Mouse (Mus musculus) intestine, embryonic 15.5 days (tissue): ENCODE results near the gene Usp35. TPM values are rescaled to one million over a fixed set of nuclear protein-coding genes. Genes with fewer than 3 reads are reported as not detected.

Experiments
- ATAC-seq: fragments of 200-750 bp; cut with Nextera tagmentation; 2 replicates; pipeline ENCODE4 v1.8.0; 2017; ENCODE audit warnings: moderate TSS enrichment, moderate library complexity
- H3K27ac ChIP-seq: fragments of 300-500 bp; sonication (generic); 2 replicates; pipeline ENCODE4 v1.5.1; 2015; ENCODE audit warnings: mild to moderate bottlenecking, inconsistent platforms
- H3K27me3 ChIP-seq: fragments of 300-500 bp; sonication (generic); replicated peaks from 2 replicates; pipeline ENCODE4 v1.6.1; 2015; ENCODE audit warnings: inconsistent platforms
- H3K36me3 ChIP-seq: fragments of 300-500 bp; sonication (generic); 2 replicates; pipeline ENCODE4 v1.6.1; 2015; ENCODE audit warnings: inconsistent platforms
- H3K4me1 ChIP-seq: fragments of 300-500 bp; sonication (generic); replicated peaks from 2 replicates; pipeline ENCODE4 v1.6.1; 2015; ENCODE audit warnings: inconsistent platforms
- H3K4me2 ChIP-seq: fragments of 300-500 bp; sonication (generic); replicated peaks from 2 replicates; pipeline ENCODE4 v1.6.1; 2015; ENCODE audit warnings: mild to moderate bottlenecking, inconsistent platforms
- H3K4me3 ChIP-seq: fragments of 300-500 bp; sonication (generic); replicated peaks from 2 replicates; pipeline ENCODE4 v1.5.1; 2015; ENCODE audit warnings: inconsistent platforms
- H3K9ac ChIP-seq: fragments of 300-500 bp; sonication (generic); 2 replicates; pipeline ENCODE4 v1.6.1; 2015; ENCODE audit warnings: inconsistent platforms
- H3K9me3 ChIP-seq: fragments of 300-500 bp; sonication (generic); 2 replicates; pipeline ENCODE4 v1.6.1; 2016; ENCODE audit warnings: inconsistent platforms
- WGBS: fragments of 180-500 bp; shearing (Covaris S2); methylation state at CpG from one replicate; pipeline ENCODE4 v1.1.7; 2015; 5-methylcytosine and 5-hydroxymethylcytosine counted together
- polyA plus RNA-seq: library from polyadenylated mRNA; unstranded; fragments of >200 nt; fragmentation: Nextera tagmentation; extraction: Ambion mirVana; gene quantifications from 2 replicates; pipeline ENCODE4 v1.2.1, GENCODE M21; 2015

The Usp35 gene
- polyA plus RNA-seq, 1 experiment from 2014 or later = 1.2 TPM

- WGBS = 79% methylated on average over 2 of the region's 2 CpGs
- Histone ChIP-seq H3K9me3 (no peaks in the 10 kb centered on the region), H3K4me3 (no peak overlapping the region), H3K27me3 (no peaks in the 10 kb centered on the region), H3K9ac (no peak overlapping the region), H3K4me1 (peaks cover 19% of the 10 kb centered on the region), H3K36me3 (no peaks in the 10 kb centered on the region), H3K4me2 (no peak overlapping the region), H3K27ac (no peak overlapping the region)
- no peak for ATAC-seq
These were observed 12.8 kb upstream of the Usp35 start for GRCm38 (mm10) chr7:97344655-97345054.

DNA sequence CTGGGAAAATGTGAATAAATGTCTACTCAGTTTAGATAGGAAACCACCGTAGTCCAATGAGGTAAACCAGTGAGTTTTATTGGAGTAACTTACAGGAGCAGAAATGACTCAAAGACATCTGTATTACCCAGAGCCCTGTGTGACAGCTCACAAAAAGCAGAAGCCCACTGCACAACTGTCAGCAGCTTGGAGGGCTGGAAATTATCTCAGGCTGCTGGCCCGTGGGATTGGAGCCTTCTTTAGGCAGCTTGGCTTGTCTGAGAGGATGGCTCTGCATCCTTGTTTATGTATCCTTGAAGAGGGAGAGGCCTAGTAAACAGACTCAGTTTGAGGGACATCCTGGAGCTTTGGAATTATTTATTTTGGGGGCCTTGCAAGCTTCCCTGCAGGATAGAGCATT lies 11.1 kb upstream of the Usp35 start:
- peak overlapping the region; percentile 4; the same call in 1 of the 2 replicates for H3K9ac ChIP-seq
- no peak overlapping the region for H3K4me2 ChIP-seq
- WGBS = 30% methylated on average over 2 of the region's 2 CpGs
- peaks cover 19% of the 10 kb centered on the region for H3K4me1 ChIP-seq
- H3K27ac ChIP-seq = peak overlapping the region; percentile 54
- ATAC-seq = 0 out of 2 replicates have a peak, but pooled peaks have one; percentile 9
- H3K4me3 ChIP-seq = no peak overlapping the region
- H3K9me3 ChIP-seq = no peaks in the 10 kb centered on the region
- H3K27me3 ChIP-seq = no peaks in the 10 kb centered on the region
- H3K36me3 ChIP-seq = no peaks in the 10 kb centered on the region

DNA sequence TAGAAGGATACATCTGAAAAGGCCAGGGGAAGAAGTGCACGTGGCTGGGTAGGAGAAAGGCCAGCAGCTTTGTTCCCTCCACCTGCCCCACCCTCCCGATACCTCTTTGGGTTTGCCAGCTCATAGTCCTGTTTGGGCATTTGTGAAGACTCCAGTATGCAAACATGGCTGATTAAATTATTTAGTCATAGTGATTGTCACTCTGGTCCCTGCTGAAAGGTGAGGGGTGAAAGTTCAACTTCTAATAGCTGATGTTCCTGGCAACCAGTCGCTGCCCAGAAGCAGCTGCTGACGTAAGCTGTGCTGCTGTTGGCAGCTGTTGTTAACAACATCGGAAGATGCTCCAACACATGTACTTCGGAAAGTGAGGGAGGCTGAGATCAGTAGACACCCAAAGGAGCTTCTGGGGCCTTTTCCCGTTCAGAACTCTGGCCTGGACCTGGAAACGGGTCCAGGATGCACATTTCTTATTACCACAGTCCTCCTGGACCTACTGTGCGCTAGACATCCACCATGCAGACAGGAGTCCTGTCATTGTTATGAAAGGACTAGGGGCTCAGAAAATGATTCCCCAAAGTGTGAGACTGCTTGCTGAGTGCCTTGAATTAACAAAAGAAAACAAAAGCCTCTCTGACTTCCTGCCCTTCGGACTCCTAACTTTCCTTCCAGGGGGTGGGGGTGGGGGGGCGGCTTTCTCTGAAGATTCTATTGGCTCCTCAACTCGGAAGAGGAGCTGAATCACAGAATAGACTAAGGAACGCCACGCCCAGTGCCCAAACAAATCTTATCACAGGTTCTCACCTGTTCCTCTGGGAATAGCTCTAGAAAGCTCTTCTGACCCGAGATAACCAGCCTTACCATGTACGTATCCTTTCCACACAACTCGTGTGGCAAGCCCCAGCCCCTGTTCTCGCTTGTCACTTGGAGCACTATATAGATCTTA lies 9.4 kb upstream of the Usp35 start:
- Histone ChIP-seq H3K27ac (no peak overlapping the region; the same call in 1 of the 2 replicates), H3K9ac (no peak overlapping the region), H3K4me1 (peaks cover 19% of the 10 kb centered on the region), H3K4me3 (no peak overlapping the region), H3K27me3 (no peaks in the 10 kb centered on the region), H3K36me3 (no peaks in the 10 kb centered on the region), H3K4me2 (peak overlapping the region; percentile 3; the same call in 1 of the 2 replicates), H3K9me3 (no peaks in the 10 kb centered on the region)
- ATAC-seq = peak; percentile 72
- WGBS = 58% methylated on average over 18 of the region's 18 CpGs

GRCm38 (mm10) chr7:97339623-97340022 lies 7.8 kb upstream of the Usp35 start:
- Histone ChIP-seq H3K4me2 (no peak overlapping the region), H3K9me3 (no peaks in the 10 kb centered on the region), H3K4me3 (no peak overlapping the region), H3K36me3 (no peaks in the 10 kb centered on the region), H3K27ac (no peak overlapping the region), H3K9ac (no peak overlapping the region), H3K4me1 (peaks cover 8% of the 10 kb centered on the region; the same call in 1 of the 2 replicates), H3K27me3 (no peaks in the 10 kb centered on the region)
- ATAC-seq = no peak
- 85% methylated on average over 7 of the region's 7 CpGs for WGBS

DNA sequence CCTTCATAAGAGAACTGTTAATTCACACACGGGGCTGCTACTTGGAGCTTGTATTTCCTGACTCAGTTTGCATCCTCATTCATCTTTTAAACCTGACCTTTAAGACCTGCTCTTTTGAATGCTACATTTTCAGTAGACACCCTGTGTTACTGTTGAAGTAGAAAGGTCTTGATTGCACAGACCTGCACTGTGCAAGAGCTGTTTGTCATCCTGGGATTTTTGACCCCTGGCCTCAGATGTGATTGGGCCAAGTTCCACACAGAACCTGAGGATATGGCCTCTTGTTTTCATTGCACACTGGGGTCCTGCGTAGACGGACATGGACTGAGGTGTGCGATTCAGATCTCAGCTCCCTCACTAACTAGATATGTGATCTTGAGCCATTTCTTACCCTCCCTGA lies 6.8 kb upstream of the Usp35 start:
- Histone ChIP-seq H3K36me3 (no peaks in the 10 kb centered on the region), H3K4me2 (no peak overlapping the region), H3K9me3 (no peaks in the 10 kb centered on the region), H3K4me3 (no peak overlapping the region), H3K4me1 (peaks cover 7% of the 10 kb centered on the region; the same call in 1 of the 2 replicates), H3K9ac (no peak overlapping the region), H3K27ac (no peak overlapping the region), H3K27me3 (no peaks in the 10 kb centered on the region)
- no peak for ATAC-seq
- WGBS = 63% methylated on average over 4 of the region's 4 CpGs

GRCm38 (mm10) chr7:97336678-97337077 lies 4.9 kb upstream of the Usp35 start:
- no peaks in the 10 kb centered on the region for H3K36me3 ChIP-seq
- no peak overlapping the region for H3K4me3 ChIP-seq
- peaks cover 11% of the 10 kb centered on the region for H3K4me1 ChIP-seq
- no peak overlapping the region for H3K27ac ChIP-seq
- ATAC-seq = no peak
- WGBS = 87% methylated on average over 1 of the region's 1 CpGs
- H3K4me2 ChIP-seq = no peak overlapping the region
- H3K9me3 ChIP-seq = no peaks in the 10 kb centered on the region
- H3K27me3 ChIP-seq = no peaks in the 10 kb centered on the region
- H3K9ac ChIP-seq = no peak overlapping the region

- Histone ChIP-seq H3K36me3 (no peaks in the 10 kb centered on the region), H3K27ac (no peak overlapping the region), H3K4me1 (peaks cover 18% of the 10 kb centered on the region), H3K4me3 (no peak overlapping the region), H3K4me2 (no peak overlapping the region), H3K9ac (no peak overlapping the region), H3K27me3 (no peaks in the 10 kb centered on the region), H3K9me3 (no peaks in the 10 kb centered on the region)
- WGBS = 88% methylated on average over 2 of the region's 2 CpGs
- ATAC-seq = no peak
These were observed 2.6 kb upstream of the Usp35 start for GRCm38 (mm10) chr7:97334406-97334805.

- H3K9me3 ChIP-seq = no peaks in the 10 kb centered on the region
- H3K27ac ChIP-seq = no peak overlapping the region
- peaks cover 20% of the 10 kb centered on the region for H3K4me1 ChIP-seq
- WGBS = 78% methylated on average over 6 of the region's 6 CpGs
- no peaks in the 10 kb centered on the region for H3K27me3 ChIP-seq
- H3K36me3 ChIP-seq = no peaks in the 10 kb centered on the region
- peak overlapping the region; percentile 68 for H3K4me2 ChIP-seq
- H3K4me3 ChIP-seq = peak overlapping the region; percentile 88; the same call in 1 of the 2 replicates
- no peak for ATAC-seq
- no peak overlapping the region for H3K9ac ChIP-seq
These were observed 1.5 kb upstream of the Usp35 start for GRCm38 (mm10) chr7:97333113-97333898.

- ATAC-seq = no peak
- Histone ChIP-seq H3K4me3 (peak overlapping the region; percentile 88), H3K4me2 (peak overlapping the region; percentile 68), H3K36me3 (no peaks in the 10 kb centered on the region), H3K9ac (peak overlapping the region; percentile 69), H3K9me3 (no peaks in the 10 kb centered on the region), H3K4me1 (peaks cover 20% of the 10 kb centered on the region), H3K27ac (no peak overlapping the region), H3K27me3 (no peaks in the 10 kb centered on the region)
- WGBS = under 1% methylated on average over 9 of the region's 9 CpGs
These were observed 834 bp upstream of the Usp35 start for GRCm38 (mm10) chr7:97332667-97333041.

DNA sequence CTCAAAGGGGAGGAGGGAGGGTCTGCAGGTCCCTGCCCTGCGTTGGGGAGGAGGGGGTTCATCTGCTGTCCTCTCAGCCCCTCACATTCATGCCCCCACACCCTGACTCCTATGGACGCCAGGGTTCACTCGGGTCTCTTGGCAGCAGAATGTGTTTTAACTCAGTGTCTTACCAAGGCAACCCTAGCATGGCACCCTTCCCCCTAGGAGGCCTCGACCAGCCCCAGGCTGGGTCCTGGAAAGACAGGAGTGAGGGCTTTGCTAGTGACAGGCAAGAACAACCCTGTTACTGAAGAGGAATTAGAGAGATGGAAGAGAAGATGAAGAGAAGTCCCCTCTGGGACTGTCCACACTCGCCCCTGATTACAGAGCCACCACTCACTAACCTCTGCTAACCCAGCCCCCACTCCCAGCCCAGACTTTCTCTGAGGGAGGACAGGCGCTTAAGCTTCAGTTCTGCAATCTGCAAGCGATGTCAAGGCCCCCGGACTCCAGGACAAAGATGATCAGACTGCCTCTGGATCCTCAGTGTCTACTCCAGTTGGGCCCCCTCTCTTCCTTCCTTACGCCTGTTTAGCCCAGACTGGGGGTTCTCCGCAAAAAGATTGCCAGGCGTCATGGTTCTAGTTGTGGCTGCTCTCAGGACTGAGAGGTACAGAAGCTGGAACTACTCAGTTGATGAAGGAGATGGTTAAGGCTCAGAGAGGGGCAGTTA lies 732 bp downstream of the Usp35 start:
- 59% methylated on average over 11 of the region's 11 CpGs for WGBS

GRCm38 (mm10) chr7:97329676-97330075 lies 2.1 kb downstream of the Usp35 start:
- Histone ChIP-seq H3K9ac (no peak overlapping the region), H3K27me3 (peaks cover 22% of the 10 kb centered on the region), H3K36me3 (no peaks in the 10 kb centered on the region), H3K4me3 (no peak overlapping the region), H3K4me1 (peaks cover 26% of the 10 kb centered on the region), H3K9me3 (no peaks in the 10 kb centered on the region), H3K4me2 (no peak overlapping the region), H3K27ac (no peak overlapping the region)
- 89% methylated on average over 3 of the region's 3 CpGs for WGBS
- ATAC-seq = no peak

More for the DNA sequence above, 732 bp downstream of the Usp35 start:
- no peak for ATAC-seq
- Histone ChIP-seq H3K36me3 (no peaks in the 10 kb centered on the region), H3K27me3 (peaks cover 8% of the 10 kb centered on the region; the same call in 1 of the 2 replicates), H3K27ac (no peak overlapping the region), H3K4me1 (peaks cover 20% of the 10 kb centered on the region), H3K4me2 (peak overlapping the region; percentile 66), H3K9me3 (no peaks in the 10 kb centered on the region), H3K9ac (peak overlapping the region; percentile 38), H3K4me3 (peak overlapping the region; percentile 88)
